Mouse (Mus musculus) ES-E14 (cell line): ENCODE measurements around the gene Rgs11. TPM values are rescaled to one million over a fixed set of nuclear protein-coding genes. Genes with fewer than 3 reads are reported as not detected.
A peak's percentile ranks its signal among the peaks of the same experiment; 100 is the strongest.
"Not testable (repeated sequence)": the region's sequence is repeated elsewhere in the genome, so short reads cannot be mapped to it uniquely, and the experiment has no call there.

Experiments used
- DNase-seq: peaks from one replicate; pipeline ENCODE4 v3.0.0-alpha.2; 2013; ENCODE audit warnings: low read depth, low spot score
- H3K27ac ChIP-seq: 2 replicates; pipeline ENCODE4 v1.5.1; 2012; ENCODE audit warnings: low read depth, mild to moderate bottlenecking, low read length, moderate library complexity, mixed read lengths; ENCODE audit not compliant: poor library complexity, insufficient read depth, severe bottlenecking
- H3K36me3 ChIP-seq: 2 replicates; pipeline ENCODE4 v1.6.1; 2012; ENCODE audit warnings: mild to moderate bottlenecking, low read length, moderate library complexity, mixed read lengths; ENCODE audit not compliant: control insufficient read depth, poor library complexity, insufficient read depth, severe bottlenecking
- H3K4me1 ChIP-seq, 2 experiments: fragments of 150-350 bp in 1 of 2; sonication (generic) in 1 of 2; 2 replicates each; pipeline ENCODE4 v1.6.1; 2012; ENCODE audit warnings: low read length in 2 of 2, mild to moderate bottlenecking in 1 of 2, mixed read lengths in 1 of 2; ENCODE audit not compliant: control insufficient read depth in 2 of 2, insufficient read depth in 2 of 2, poor library complexity in 1 of 2
- H3K4me3 ChIP-seq, 2 experiments: fragments of 150-350 bp in 1 of 2; sonication (generic) in 1 of 2; 2 replicates each; pipeline ENCODE4 v1.5.1; 2012; ENCODE audit warnings: low read length in 2 of 2, low read depth in 1 of 2, mild to moderate bottlenecking in 1 of 2, mixed read lengths in 1 of 2; ENCODE audit not compliant: insufficient read depth in 1 of 2, poor library complexity in 1 of 2, severe bottlenecking in 1 of 2
- H3K9ac ChIP-seq: 2 replicates; pipeline ENCODE4 v1.6.1; 2012; ENCODE audit warnings: low read depth, mild to moderate bottlenecking, low read length, mixed read lengths; ENCODE audit not compliant: poor library complexity, insufficient read depth, severe bottlenecking
- H3K9me3 ChIP-seq: fragments of 150-350 bp; sonication (generic); 2 replicates; pipeline ENCODE4 v1.6.1; 2012; ENCODE audit warnings: low read depth, mild to moderate bottlenecking, low read length; ENCODE audit not compliant: control insufficient read depth, insufficient read depth
- CHD2 ChIP-seq: IDR thresholded peaks from 2 replicates; pipeline ENCODE4 v1.6.1; 2014; ENCODE audit warnings: mild to moderate bottlenecking, low read depth, low read length, inconsistent platforms
- HCFC1 ChIP-seq: IDR thresholded peaks from 2 replicates; pipeline ENCODE4 v1.6.1; 2012; ENCODE audit warnings: low read length, inconsistent platforms, borderline replicate concordance; ENCODE audit not compliant: insufficient read depth
- MAFK ChIP-seq: IDR thresholded peaks from 2 replicates; pipeline ENCODE4 v1.6.1; 2014; ENCODE audit warnings: mild to moderate bottlenecking, low read depth, low read length, inconsistent platforms; ENCODE audit not compliant: insufficient read depth
- ZC3H11A ChIP-seq: IDR thresholded peaks from 2 replicates; pipeline ENCODE4 v1.6.1; 2012; ENCODE audit warnings: low read depth, mild to moderate bottlenecking, inconsistent platforms, low read length, borderline replicate concordance
- ZNF384 ChIP-seq: IDR thresholded peaks from 2 replicates; pipeline ENCODE4 v1.6.1; 2012; ENCODE audit warnings: low read depth, low read length, inconsistent platforms
- in situ Hi-C, 2 experiments: fragments of 600-800 bp; cut with MboI; formaldehyde crosslinking; loops; one replicate each; pipeline ENCODE4 v1.15.1; 2025; ENCODE audit warnings: low sequenced_read_pairs in 2 of 2, inconsistent platforms in 1 of 2; ENCODE audit not compliant: unreplicated experiment in 2 of 2
- total RNA-seq: library from RNA; depleted of rRNA; stranded (reverse); fragments of 300-350 nt; gene quantifications from 2 replicates; pipeline ENCODE4 v1.2.3, GENCODE M21; 2012; rRNA removed

Gene Rgs11
- 5.6 and 18.9 TPM in 2 replicates for total RNA-seq

DNA sequence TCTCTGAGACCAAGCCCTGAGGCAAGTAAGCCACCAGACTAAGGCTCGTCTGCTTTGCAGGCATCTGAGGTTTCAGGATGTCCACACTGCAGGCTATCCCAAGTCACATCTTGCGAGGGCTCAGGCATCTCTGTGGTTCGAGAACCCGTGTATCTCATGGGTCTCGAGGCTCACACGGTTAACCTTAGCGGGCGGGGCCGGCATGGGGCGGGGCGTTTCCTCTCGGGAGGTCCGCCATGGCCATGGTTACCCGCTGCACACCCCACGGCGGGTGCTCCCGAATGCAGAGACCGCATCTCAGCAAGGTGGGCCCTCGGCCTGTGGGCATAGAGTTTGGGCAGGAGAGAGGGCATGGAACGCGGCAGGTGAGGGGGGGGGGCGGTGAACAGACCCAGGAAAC is at the start of gene Rgs11:
Gene Rgs11, plus strand, starts transcription at position 215 of the 400 bp plus-strand sequence.
- Histone ChIP-seq H3K27ac (no peak within 1 kb of the TSS), H3K4me3 (peak within 1 kb of the TSS; percentile 68 to 70), H3K9me3 (no peaks in the 10 kb centered on the region), H3K9ac (peak within 1 kb of the TSS; percentile 36; the same call in 1 of the 2 replicates), H3K36me3 (peaks cover 7% of the 10 kb centered on the region; the same call in 1 of the 2 replicates), H3K4me1 (peaks cover 6 to 45% of the 10 kb centered on the region in 2 experiments)
- TF ChIP-seq ZC3H11A, result no peak
- no peak for TF ChIP-seq CHD2
- no peak for TF ChIP-seq MAFK
- no peak for TF ChIP-seq ZNF384
- TF ChIP-seq HCFC1, result no peak
- no peak for DNase-seq
- in situ Hi-C loops, result no loop called here

- Histone ChIP-seq H3K4me1 (no peaks in the 10 kb centered on the region), H3K9me3 (no peaks in the 10 kb centered on the region), H3K27ac (no peak overlapping the region), H3K4me3 (no peak overlapping the region), H3K36me3 (peaks cover 2% of the 10 kb centered on the region; the same call in 1 of the 2 replicates), H3K9ac (no peak overlapping the region)
- DNase-seq, result no peak
- in situ Hi-C loops, result no loop called here
- no peak for TF ChIP-seq HCFC1
- TF ChIP-seq CHD2, result no peak
- no peak for TF ChIP-seq MAFK
- TF ChIP-seq ZNF384, result no peak
- no peak for TF ChIP-seq ZC3H11A
Measured at GRCm38 (mm10) chr17:26162736-26163135, 40.0 kb upstream of the Rgs11 start.

- no peak for DNase-seq
- TF ChIP-seq CHD2, result no peak
- no peak for TF ChIP-seq HCFC1
- TF ChIP-seq ZNF384, result no peak
- TF ChIP-seq ZC3H11A, result no peak
- no peak for TF ChIP-seq MAFK
- Histone ChIP-seq H3K27ac (no peak overlapping the region), H3K9ac (no peak overlapping the region), H3K36me3 (peaks cover 2% of the 10 kb centered on the region; the same call in 1 of the 2 replicates), H3K9me3 (no peaks in the 10 kb centered on the region), H3K4me1 (no peaks in the 10 kb centered on the region), H3K4me3 (no peak overlapping the region)
- in situ Hi-C loops, result no loop called here
Measured at GRCm38 (mm10) chr17:26168039-26168438, 34.7 kb upstream of the Rgs11 start.

GRCm38 (mm10) chr17:26175248-26175647 is 27.5 kb upstream of the Rgs11 start:
- H3K4me1 ChIP-seq, H3K4me3 ChIP-seq, DNase-seq, H3K9me3 ChIP-seq, H3K9ac ChIP-seq, in situ Hi-C loops, H3K36me3 ChIP-seq, H3K27ac ChIP-seq: not testable (repeated sequence)
- TF ChIP-seq MAFK, result peak; percentile 64

- H3K36me3 ChIP-seq, result peaks cover 11% of the 10 kb centered on the region
- no peak for TF ChIP-seq ZC3H11A
- no peak overlapping the region for H3K27ac ChIP-seq
- H3K9ac ChIP-seq, result no peak overlapping the region
- no peak overlapping the region for H3K4me3 ChIP-seq
- H3K4me1 ChIP-seq, result no peaks in the 10 kb centered on the region
- DNase-seq, result no peak
- no peaks in the 10 kb centered on the region for H3K9me3 ChIP-seq
- in situ Hi-C loops, result no loop called here
Measured at GRCm38 (mm10) chr17:26178611-26179010, 24.1 kb upstream of the Rgs11 start.
